Mouse (Mus musculus) ES-E14 (cell line): ENCODE data around the gene Prdm8. TPM values are rescaled to one million over a fixed set of nuclear protein-coding genes. Genes with fewer than 3 reads are reported as not detected.

Experiments
- DNase-seq: peaks from one replicate; pipeline ENCODE4 v3.0.0-alpha.2; 2013; ENCODE audit warnings: low read depth, low spot score
- H3K27ac ChIP-seq: 2 replicates; pipeline ENCODE4 v1.5.1; 2012; ENCODE audit warnings: low read depth, mild to moderate bottlenecking, low read length, moderate library complexity, mixed read lengths; ENCODE audit not compliant: poor library complexity, insufficient read depth, severe bottlenecking
- H3K36me3 ChIP-seq: 2 replicates; pipeline ENCODE4 v1.6.1; 2012; ENCODE audit warnings: mild to moderate bottlenecking, low read length, moderate library complexity, mixed read lengths; ENCODE audit not compliant: control insufficient read depth, poor library complexity, insufficient read depth, severe bottlenecking
- H3K4me1 ChIP-seq, 2 experiments: fragments of 150-350 bp in 1 of 2; sonication (generic) in 1 of 2; 2 replicates each; pipeline ENCODE4 v1.6.1; 2012; ENCODE audit warnings: low read length in 2 of 2, mild to moderate bottlenecking in 1 of 2, mixed read lengths in 1 of 2; ENCODE audit not compliant: control insufficient read depth in 2 of 2, insufficient read depth in 2 of 2, poor library complexity in 1 of 2
- H3K4me3 ChIP-seq, 2 experiments: fragments of 150-350 bp in 1 of 2; sonication (generic) in 1 of 2; 2 replicates each; pipeline ENCODE4 v1.5.1; 2012; ENCODE audit warnings: low read length in 2 of 2, low read depth in 1 of 2, mild to moderate bottlenecking in 1 of 2, mixed read lengths in 1 of 2; ENCODE audit not compliant: insufficient read depth in 1 of 2, poor library complexity in 1 of 2, severe bottlenecking in 1 of 2
- H3K9ac ChIP-seq: 2 replicates; pipeline ENCODE4 v1.6.1; 2012; ENCODE audit warnings: low read depth, mild to moderate bottlenecking, low read length, mixed read lengths; ENCODE audit not compliant: poor library complexity, insufficient read depth, severe bottlenecking
- H3K9me3 ChIP-seq: fragments of 150-350 bp; sonication (generic); 2 replicates; pipeline ENCODE4 v1.6.1; 2012; ENCODE audit warnings: low read depth, mild to moderate bottlenecking, low read length; ENCODE audit not compliant: control insufficient read depth, insufficient read depth
- CHD2 ChIP-seq: IDR thresholded peaks from 2 replicates; pipeline ENCODE4 v1.6.1; 2014; ENCODE audit warnings: mild to moderate bottlenecking, low read depth, low read length, inconsistent platforms
- HCFC1 ChIP-seq: IDR thresholded peaks from 2 replicates; pipeline ENCODE4 v1.6.1; 2012; ENCODE audit warnings: low read length, inconsistent platforms, borderline replicate concordance; ENCODE audit not compliant: insufficient read depth
- MAFK ChIP-seq: IDR thresholded peaks from 2 replicates; pipeline ENCODE4 v1.6.1; 2014; ENCODE audit warnings: mild to moderate bottlenecking, low read depth, low read length, inconsistent platforms; ENCODE audit not compliant: insufficient read depth
- ZC3H11A ChIP-seq: IDR thresholded peaks from 2 replicates; pipeline ENCODE4 v1.6.1; 2012; ENCODE audit warnings: low read depth, mild to moderate bottlenecking, inconsistent platforms, low read length, borderline replicate concordance
- ZNF384 ChIP-seq: IDR thresholded peaks from 2 replicates; pipeline ENCODE4 v1.6.1; 2012; ENCODE audit warnings: low read depth, low read length, inconsistent platforms
- in situ Hi-C, 2 experiments: fragments of 600-800 bp; cut with MboI; formaldehyde crosslinking; loops; one replicate each; pipeline ENCODE4 v1.15.1; 2025; ENCODE audit warnings: low sequenced_read_pairs in 2 of 2, inconsistent platforms in 1 of 2; ENCODE audit not compliant: unreplicated experiment in 2 of 2
- total RNA-seq: library from RNA; depleted of rRNA; stranded (reverse); fragments of 300-350 nt; gene quantifications from 2 replicates; pipeline ENCODE4 v1.2.3, GENCODE M21; 2012

The Prdm8 gene
- total RNA-seq, 1 experiment, result 0.09 TPM

DNA sequence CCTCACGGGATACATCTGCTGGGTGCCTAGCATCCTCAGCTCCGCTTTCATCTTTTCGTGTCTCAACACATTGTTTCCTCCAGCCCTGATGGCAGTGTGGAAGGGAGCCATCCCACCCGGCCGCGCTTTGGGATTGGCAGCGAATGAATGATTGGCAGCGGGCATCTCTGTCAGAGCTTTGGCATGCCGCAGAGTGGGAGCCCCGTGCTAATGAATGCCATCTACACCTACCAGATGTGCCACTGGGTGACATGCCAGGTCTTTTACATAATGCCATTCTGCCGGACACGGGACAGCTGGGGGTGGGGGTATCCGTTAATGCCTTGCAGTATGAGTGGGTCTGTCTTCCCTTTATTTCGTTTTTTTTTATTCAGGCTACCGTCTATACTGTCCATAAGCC, 882 bp upstream of the Prdm8 start:
- DNase-seq, result no peak
- no peak overlapping the region for H3K4me3 ChIP-seq
- H3K36me3 ChIP-seq, result no peaks in the 10 kb centered on the region
- no peak overlapping the region for H3K9ac ChIP-seq
- TF ChIP-seq ZNF384, result no peak
- TF ChIP-seq CHD2, result no peak
- no peak for TF ChIP-seq MAFK
- no peak for TF ChIP-seq HCFC1
- TF ChIP-seq ZC3H11A, result no peak
- peaks cover 0 to 2% of the 10 kb centered on the region in 2 experiments; a peak in 1 of 4 replicates for H3K4me1 ChIP-seq
- in situ Hi-C loops, result no loop called here
- no peaks in the 10 kb centered on the region for H3K9me3 ChIP-seq
- no peak overlapping the region for H3K27ac ChIP-seq

DNA sequence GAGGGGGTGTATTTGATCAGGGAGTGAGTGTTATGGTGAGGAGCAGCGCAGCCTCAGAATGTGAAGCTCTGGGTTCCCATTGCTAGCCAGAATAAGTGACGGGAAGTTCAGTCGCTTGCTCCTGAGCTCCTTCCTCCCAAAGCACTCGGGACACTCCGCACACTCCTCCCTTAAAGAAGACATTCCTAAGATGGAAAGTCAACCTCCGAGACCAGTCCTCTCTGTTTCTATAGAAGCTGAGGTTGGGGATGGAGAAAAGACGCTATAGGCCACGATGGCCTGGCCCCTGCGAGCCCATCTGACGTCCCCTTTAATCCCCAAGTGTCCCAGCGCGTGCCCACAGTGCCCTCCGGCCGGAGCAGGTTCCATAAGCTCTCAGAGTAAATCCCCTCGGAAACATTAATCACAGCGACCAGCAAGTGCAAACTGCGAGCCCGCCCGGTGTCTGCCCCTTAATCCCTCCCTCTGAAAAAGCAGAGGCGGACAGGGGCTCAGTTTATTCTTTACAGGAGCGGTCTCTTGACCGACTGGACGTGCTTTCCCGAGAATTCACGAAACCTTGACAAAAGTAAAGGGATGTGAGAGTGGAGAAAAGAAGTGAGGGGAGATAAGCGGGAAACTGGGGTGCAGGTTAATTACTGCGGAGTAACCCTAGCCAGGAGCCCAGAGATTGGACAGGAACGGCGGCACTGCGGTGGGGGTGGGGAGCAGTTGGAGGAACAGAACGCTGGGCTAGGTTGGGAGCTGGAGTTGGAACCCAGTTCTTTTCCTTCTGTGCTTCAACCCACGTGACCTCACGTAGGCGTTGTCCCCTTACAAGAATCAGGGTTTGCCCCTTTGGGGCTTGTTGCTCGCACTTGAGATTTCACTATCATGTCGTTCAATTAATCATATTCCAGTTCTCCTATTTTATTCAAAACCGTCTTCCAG, 1.6 kb downstream of the Prdm8 start:
- H3K4me3 ChIP-seq, result peak overlapping the region; percentile 45 to 54
- H3K36me3 ChIP-seq, result no peaks in the 10 kb centered on the region
- in situ Hi-C loops, result no loop called here
- no peak for DNase-seq
- H3K27ac ChIP-seq, result 0 out of 2 replicates have a peak overlapping the region, but pooled peaks have one; percentile 26
- no peak overlapping the region for H3K9ac ChIP-seq
- no peaks in the 10 kb centered on the region for H3K9me3 ChIP-seq
- H3K4me1 ChIP-seq, result peaks cover 0 to 7% of the 10 kb centered on the region in 2 experiments; a peak in 2 of 4 replicates
- TF ChIP-seq MAFK (no peak), CHD2 (no peak), ZC3H11A (no peak), HCFC1 (no peak), ZNF384 (no peak)

- H3K27ac ChIP-seq, result no peak overlapping the region
- DNase-seq, result no peak
- H3K9ac ChIP-seq, result no peak overlapping the region
These were observed 2.7 kb downstream of the Prdm8 start for GRCm38 (mm10) chr5:98169376-98170351.

GRCm38 (mm10) chr5:98171651-98172230, 4.7 kb downstream of the Prdm8 start:
- H3K36me3 ChIP-seq, result no peaks in the 10 kb centered on the region
- H3K27ac ChIP-seq, result no peak overlapping the region
- in situ Hi-C loops, result loop anchor here in 1 of 2 experiments (5.0 kb wide), 1 partner anchor 81 kb away; the partner anchor contains the start of gene Fgf5
- H3K9ac ChIP-seq, result no peak overlapping the region
- no peak for TF ChIP-seq ZNF384
- no peak for TF ChIP-seq CHD2
- TF ChIP-seq HCFC1, result no peak
- no peak for TF ChIP-seq MAFK
- no peak overlapping the region for H3K4me3 ChIP-seq
- H3K4me1 ChIP-seq, result peaks cover 0 to 7% of the 10 kb centered on the region in 2 experiments; a peak in 2 of 4 replicates
- no peak for DNase-seq
- H3K9me3 ChIP-seq, result no peaks in the 10 kb centered on the region

More at GRCm38 (mm10) chr5:98169376-98170351, 2.7 kb downstream of the Prdm8 start:
- Histone ChIP-seq H3K4me1 (peaks cover 0 to 7% of the 10 kb centered on the region in 2 experiments; a peak in 2 of 4 replicates), H3K36me3 (no peaks in the 10 kb centered on the region), H3K4me3 (peak overlapping the region; percentile 45 to 54; a peak in 3 of 4 replicates), H3K9me3 (no peaks in the 10 kb centered on the region)
- TF ChIP-seq MAFK, result no peak
- TF ChIP-seq HCFC1, result no peak
- no peak for TF ChIP-seq ZNF384
- no peak for TF ChIP-seq CHD2
- no peak for TF ChIP-seq ZC3H11A
- in situ Hi-C loops, result loop anchor here in 1 of 2 experiments (5.0 kb wide), 1 partner anchor 83 kb away; the partner anchor contains the start of gene Fgf5
